ENCODE assay signal across 9 mouse cellular contexts in genomic region chr11:84611625-84611879, GRCm38 (mm10).
DNase-seq lines count a peak whose midpoint lies in the region.
"Had no signal": no experiment of that assay in that cellular context is flagged by ENCODE, and none has a peak within 500 bp of the region (broad histone marks: within the 10 kb centered on the region; RNA-seq: fewer than 3 reads in every experiment).

No protein-coding gene starts in this region.

- peak; percentile 27 for DNase-seq in cerebellum, adult 9-11 months
- no peak for DNase-seq in cerebellum, postnatal 36 days
- peak; percentile 32 to 48 for DNase-seq in kidney, postnatal 4 days
- DNase-seq in kidney, adult 11 months, result no peak
- peak; percentile 18 for DNase-seq in thymus, postnatal 4 days
- DNase-seq in thymus, postnatal 36 days, result no peak
- no peak for DNase-seq in adrenal gland, adult 8-10 months
- DNase-seq: adrenal gland, postnatal 25 days; heart, postnatal 36 days had no signal

Comparison
In these comparisons a context has a peak if more than half of its experiments do, and no peak if none do; other contexts are left out.
1. DNase-seq: peak in cerebellum, adult 9-11 months (single experiment), kidney, postnatal 4 days (2 of 2) and thymus, postnatal 4 days (single experiment); none in cerebellum, postnatal 36 days (0 of 2), kidney, adult 11 months (single experiment), thymus, postnatal 36 days (0 of 2) and adrenal gland, adult 8-10 months (single experiment).